Mouse (Mus musculus): ENCODE data around the gene Rnase9.
A peak's percentile ranks its signal among the peaks of the same experiment; 100 is the strongest.

Gene Rnase9

DNA sequence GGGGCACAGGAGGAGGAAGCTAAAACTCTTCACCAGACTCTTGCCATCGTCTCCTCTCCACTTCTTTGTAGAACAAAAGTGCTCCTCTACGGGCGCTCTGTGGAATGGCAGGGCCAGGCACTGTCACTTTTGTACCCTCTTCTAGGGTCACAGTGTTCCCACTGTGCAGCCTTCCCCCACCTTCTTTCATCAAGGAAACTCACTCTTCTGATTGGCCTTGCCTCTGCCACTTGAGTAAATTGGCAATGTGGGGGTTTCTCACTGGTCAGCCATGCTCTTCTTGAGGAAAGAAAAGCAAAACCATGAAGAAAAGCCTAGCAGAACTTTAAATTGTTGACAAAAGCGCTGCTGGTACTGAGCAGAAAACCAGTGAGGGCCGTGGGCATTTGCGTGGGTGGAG lies at the start of gene Rnase9:
Rnase9 (minus strand) TSS at position 101 of the 400 bp plus-strand sequence.
- DNase-seq (ENCODE audit: low read depth, low spot score): no peak

DNA sequence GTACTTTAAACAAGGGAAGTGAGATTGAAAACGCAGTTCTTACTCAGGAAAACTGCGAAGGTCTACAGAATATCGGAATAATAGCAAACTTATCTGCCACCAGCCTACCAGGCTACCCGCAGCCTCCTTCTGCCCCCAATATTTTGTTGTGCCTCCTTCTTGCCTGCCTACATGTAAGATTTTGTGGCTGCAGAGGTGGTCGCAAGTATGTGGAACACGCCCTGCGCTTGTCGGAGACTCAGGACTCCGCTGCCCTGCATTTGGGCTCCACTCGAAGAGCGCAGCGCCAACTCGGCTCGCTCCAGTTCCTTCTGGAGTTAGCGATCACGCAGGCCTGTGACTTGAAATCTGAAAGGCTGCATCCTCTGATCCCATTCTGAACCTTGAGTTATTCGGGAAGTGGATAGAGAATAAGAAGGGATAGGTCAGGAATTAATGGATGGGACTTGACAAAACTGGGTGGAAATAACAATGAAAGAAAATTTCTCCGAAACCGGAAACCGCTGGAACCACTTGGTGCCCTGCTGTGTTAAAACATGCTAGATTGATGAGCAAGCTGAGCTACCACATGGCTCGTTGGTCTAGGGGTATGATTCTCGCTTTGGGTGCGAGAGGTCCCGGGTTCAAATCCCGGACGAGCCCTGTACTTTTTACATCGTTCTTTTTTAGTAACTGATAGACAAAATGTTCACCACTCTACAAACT lies 48.6 kb upstream of the Rnase9 start:
- DNase-seq (ENCODE audit: low read depth, low spot score): peak; percentile 85

DNA sequence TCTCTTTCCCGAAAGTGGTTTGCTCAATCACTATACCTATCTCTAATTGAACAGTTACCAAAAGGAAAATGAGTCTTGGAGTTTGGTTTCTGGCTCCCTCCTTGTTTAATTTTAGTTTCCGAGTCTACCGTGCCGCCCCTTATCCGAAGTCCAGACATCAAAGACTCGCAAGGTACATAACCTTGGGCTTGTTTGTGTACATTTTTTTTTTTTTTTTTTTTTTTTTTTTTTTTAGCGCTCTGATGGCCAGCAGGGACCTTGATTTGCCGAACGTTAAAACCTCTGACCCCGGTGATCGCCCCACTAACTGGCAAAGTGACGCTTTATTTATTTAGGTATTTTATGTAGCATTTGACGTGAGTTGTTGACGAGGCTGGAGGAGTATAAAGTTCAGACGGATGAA lies 48.0 kb upstream of the Rnase9 start:
- DNase-seq (ENCODE audit: low read depth, low spot score): no peak

GRCm38 (mm10) chr14:51088970-51089673 lies 47.5 kb upstream of the Rnase9 start:
- peak; percentile 99 for DNase-seq (ENCODE audit: low read depth, low spot score)

DNA sequence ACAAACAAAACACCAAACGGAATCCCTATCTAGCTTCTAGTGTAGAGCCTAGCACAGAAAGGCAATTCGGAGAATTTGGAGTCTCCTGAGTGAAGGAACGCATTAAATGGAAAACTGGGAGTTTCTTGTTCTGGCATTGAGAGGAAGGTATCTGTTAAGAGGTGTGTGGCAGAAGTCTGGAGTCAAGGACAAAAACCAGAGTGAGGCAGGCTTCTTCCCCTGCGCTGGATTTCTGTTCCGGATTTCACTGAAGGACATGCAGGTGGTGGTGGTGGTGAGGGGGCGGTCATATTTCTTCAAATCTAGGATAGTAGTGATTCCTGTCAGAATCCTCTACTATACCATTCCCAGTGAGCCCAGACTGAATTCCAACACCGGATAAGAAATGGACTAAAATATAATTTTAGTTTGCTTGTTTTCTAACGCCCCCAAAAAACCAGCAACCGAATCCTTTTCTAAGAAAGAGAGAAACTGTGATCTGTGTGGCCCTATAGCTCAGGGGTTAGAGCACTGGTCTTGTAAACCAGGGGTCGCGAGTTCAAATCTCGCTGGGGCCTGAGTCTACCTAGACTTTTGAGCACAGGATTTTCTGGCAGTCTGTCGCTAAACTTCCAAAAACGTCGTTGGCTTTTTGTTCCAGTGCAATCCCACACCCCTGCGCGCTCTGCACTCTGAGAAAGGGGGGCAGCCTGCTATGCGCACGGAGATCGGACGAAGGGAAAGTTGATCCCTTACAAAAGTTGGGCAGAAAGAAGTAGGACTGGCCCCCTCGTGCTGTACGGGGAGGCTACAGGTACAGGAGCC lies 46.7 kb upstream of the Rnase9 start:
- DNase-seq (ENCODE audit: low read depth, low spot score): peak; percentile 81

- no peak for DNase-seq (ENCODE audit: low read depth, low spot score)
These were observed 46.1 kb upstream of the Rnase9 start for GRCm38 (mm10) chr14:51087762-51088161.

- no peak for DNase-seq (ENCODE audit: low read depth, low spot score)
These were observed 44.2 kb upstream of the Rnase9 start for GRCm38 (mm10) chr14:51085911-51086310.

- no peak for DNase-seq (ENCODE audit: low read depth, low spot score)
These were observed 43.4 kb upstream of the Rnase9 start for GRCm38 (mm10) chr14:51085086-51085485.

GRCm38 (mm10) chr14:51083805-51084204 lies 42.1 kb upstream of the Rnase9 start:
- no peak for DNase-seq (ENCODE audit: low read depth, low spot score)

DNA sequence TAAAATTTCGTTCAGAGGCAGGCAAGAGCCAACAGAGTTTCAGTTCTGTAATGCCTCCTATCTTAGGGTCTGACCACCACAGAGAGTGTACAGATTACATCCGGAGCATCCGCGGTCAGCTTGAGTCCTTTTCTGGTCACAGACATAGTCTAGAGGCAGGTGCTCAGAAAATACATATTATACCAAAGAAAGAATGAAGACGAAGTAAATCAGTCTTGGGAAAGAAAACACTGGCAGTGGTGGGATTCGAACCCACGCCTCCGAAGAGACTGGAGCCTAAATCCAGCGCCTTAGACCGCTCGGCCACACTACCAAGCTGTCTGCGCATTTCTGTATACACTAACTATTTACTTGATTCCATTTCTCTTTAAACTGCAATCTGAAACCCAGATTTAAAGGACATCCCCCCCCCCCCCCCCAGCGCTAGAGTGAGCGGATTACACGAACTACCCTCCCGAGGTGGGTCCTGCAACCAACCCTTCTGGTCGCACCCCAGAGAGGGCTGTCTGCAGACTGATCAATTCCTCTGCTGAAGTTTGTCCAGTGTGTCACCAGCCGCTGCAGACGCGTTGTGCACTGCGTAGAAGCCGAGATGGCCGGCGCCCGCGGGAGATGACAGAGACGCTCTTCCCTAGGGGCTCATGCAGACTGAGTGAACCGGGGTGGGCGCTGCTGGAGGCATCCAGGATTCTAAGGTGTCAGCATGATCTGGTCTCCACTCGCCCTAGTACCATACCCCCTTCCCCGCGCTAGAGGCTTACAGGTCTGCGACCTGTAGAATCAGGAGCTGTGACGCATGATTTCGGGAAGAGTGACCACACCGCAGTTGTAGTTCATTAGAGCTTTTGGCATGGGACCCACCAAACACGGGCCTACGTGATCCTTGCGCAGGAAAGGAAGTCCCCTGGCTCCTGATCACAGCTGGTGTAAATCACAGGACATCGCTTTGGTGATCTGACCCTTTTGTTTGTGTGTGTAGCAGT lies 41.2 kb upstream of the Rnase9 start:
- DNase-seq (ENCODE audit: low read depth, low spot score): no peak

DNA sequence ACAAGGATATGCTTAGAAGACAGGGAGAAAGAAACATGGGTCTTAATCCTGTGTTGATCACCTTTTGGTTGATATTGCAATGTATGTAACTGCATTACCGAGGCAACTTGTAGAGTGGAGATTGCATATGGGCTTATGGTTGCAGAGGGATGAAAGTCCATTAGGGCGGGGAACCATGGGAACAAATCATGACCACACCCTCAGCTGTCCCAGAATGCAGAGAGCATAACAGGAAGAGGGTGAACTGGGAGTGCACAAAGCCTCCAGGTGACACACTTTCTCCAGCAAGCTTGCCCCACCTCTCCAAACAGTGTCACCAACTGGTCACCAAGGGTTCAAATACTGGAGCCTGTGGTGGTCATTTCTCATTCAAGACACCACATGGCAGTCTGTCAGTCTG lies 39.4 kb upstream of the Rnase9 start:
- DNase-seq (ENCODE audit: low read depth, low spot score): no peak

GRCm38 (mm10) chr14:51079180-51079579 lies 37.5 kb upstream of the Rnase9 start:
- DNase-seq (ENCODE audit: low read depth, low spot score): no peak

DNA sequence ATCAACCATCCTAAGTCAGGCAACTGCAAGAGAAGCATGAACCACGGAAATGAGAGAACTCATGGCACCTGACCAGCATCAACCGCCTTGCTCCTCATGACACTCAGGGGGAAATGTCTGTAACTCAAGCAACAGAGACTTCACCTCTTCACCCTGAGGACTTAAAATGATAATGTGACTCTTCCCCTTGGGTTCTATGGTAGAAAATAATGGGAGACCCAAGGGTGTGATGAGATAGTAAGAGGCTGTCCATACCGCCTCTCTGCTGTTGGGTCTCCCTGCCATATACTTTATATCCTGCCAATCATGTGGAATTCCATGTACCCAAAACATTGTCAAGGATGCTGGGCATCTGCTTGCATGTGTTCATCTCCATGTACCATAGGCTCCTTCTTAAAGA lies 32.7 kb upstream of the Rnase9 start, which contains the start of gene Olfr750:
Olfr750 (minus strand) TSS at position 101 of the 400 bp plus-strand sequence.
- DNase-seq (ENCODE audit: low read depth, low spot score): no peak

- DNase-seq (ENCODE audit: low read depth, low spot score): no peak
These were observed 27.9 kb upstream of the Rnase9 start for GRCm38 (mm10) chr14:51069617-51070016.

DNA sequence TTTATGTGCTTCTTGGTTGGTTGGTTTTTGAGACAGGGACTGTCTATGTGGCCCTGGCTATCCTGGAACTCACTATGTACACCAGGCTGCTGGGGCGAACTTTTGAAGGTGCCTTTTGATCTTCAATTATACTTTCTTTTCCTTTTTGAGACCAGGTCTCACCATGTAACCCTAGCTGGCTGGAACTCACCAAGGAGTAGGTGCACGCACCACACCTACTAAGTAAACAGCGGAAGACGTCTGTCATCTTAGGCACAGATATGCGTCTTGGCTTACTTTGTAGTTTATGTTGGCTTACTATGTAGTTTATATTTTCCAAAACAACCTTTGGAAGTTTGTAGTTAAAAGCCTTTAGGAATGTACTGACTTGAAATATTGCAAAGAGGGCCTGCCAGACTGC lies 27.3 kb upstream of the Rnase9 start:
- no peak for DNase-seq (ENCODE audit: low read depth, low spot score)

DNA sequence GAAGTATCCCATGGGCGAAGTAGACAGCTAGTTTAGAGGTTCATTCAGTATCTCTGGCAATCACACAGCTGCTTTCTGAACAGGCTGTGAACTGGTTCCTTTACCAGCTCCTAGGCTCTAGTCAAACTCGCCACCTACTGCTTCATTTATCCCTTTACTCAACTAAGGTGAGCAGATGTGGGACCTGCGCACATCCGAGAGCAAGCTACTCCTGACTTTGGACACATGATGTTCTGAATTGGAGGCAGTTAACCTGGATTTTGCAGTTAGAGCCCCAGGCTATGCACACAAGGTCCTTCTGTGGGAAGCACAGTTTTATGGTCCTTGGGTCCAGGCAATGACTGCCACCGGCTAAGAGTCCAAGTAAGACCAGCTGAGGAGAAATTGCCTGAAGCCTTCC lies 19.1 kb upstream of the Rnase9 start:
- DNase-seq (ENCODE audit: low read depth, low spot score): no peak

GRCm38 (mm10) chr14:51057401-51057831 lies 15.7 kb upstream of the Rnase9 start, which contains the start of gene Rnase12:
Rnase12 (minus strand) TSS chr14:51057661.
- DNase-seq (ENCODE audit: low read depth, low spot score): no peak

DNA sequence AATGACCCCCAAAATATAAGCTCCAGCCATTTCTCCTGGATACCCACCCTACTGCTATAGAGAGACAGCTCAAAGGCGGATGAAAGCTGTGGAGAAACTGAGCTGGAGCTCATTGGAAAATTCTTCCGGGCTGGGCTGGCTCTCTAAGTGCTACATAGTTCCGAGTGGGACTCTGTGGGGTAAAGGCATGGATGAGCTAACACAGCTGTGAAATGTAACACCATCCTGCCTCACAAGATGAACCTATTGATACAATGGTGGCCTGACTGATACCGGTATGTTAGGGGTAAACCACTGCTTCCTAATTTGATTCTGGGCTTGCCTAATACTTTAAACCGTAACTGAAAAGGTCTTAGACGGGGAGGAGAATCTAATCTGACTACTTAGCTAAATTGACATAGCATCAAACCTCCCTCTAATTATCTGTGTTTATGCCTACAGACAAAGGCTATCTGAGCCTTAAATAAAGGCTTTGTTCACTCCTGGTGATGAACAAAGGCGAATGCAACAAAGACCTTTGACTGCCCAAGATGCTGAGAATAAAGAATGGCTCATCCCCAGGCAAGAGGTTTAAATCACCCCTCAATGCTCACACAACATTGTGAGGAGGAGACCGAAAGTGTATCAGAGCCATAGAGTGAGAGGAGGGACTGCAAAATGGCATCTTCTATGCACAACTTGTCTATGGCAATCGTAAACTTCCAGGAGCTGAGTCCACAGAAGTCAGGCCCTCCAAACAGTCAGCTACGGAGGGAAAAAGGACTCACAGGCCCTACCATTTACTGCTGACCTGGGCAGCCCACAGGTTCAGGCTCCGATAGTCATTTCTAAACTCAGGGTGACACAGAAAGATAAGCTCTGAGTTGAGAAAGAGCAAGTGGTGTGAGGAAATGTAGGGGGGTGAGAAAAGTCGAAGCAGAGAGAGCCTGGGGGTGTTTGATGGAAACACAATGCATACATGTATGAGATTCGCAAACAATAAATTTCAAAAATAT lies 12.9 kb upstream of the Rnase9 start:
- no peak for DNase-seq (ENCODE audit: low read depth, low spot score)

DNA sequence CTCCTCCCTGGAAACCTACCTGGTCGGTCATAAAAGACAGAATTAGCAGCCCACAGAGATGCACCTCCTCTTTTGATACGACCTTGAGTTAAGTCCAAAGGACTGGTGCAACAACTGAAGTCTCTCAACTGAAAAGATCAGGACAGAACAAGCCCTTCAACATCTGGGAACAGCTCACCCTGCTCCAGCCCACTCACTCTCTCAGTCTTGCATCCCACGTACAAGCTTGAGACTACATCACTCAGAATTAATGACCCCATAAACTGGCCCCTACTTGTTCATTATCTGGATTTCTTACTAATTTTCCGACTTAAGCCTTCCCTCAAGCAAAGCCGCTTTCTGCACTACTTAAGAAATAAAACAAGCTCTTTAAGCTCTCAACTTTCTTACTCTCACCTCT lies 11.5 kb upstream of the Rnase9 start:
- DNase-seq (ENCODE audit: low read depth, low spot score): no peak

DNA sequence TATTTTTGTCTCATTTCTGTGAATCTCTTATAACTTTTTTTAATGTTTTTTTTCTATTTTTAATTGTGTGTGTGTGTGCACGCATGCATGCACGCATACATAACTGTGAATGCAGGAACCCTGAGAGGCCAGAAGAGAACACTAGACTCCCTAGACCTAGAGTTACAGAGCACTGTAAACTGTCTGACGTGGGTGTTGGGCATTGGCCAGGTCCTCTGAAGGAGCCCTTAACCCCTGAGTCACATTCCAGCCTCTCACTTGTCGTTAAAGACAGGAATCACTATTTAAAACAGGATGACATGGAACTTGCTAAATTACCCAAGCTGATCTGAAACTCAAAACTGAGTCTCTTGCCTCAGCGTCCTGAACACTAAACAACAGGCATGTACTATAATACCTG lies 10.3 kb upstream of the Rnase9 start:
- no peak for DNase-seq (ENCODE audit: low read depth, low spot score)

Data from skeletal muscle tissue, adult 2 months (tissue).